Mouse (Mus musculus) thymus, postnatal 14 days (tissue): Measurements from ENCODE around the gene Tmem236.

Source experiments
- DNase-seq: peaks from one replicate; pipeline ENCODE4 v3.0.0; 2021

The Tmem236 gene

GRCm38 (mm10) chr2:14174334-14174733 is at the start of gene Tmem236:
Tmem236 (plus strand) TSS chr2:14174523.
- no peak for DNase-seq

- no peak for DNase-seq
These were observed 47.9 kb upstream of the Tmem236 start for GRCm38 (mm10) chr2:14126387-14126786.

GRCm38 (mm10) chr2:14127629-14128028 is 46.7 kb upstream of the Tmem236 start:
- DNase-seq = no peak

GRCm38 (mm10) chr2:14130641-14131339 is 43.5 kb upstream of the Tmem236 start:
- DNase-seq = peak; percentile 61

GRCm38 (mm10) chr2:14132468-14133326 is 41.6 kb upstream of the Tmem236 start:
- no peak for DNase-seq

- no peak for DNase-seq
These were observed 37.4 kb upstream of the Tmem236 start for GRCm38 (mm10) chr2:14136906-14137305.

GRCm38 (mm10) chr2:14139590-14139989 is 34.7 kb upstream of the Tmem236 start:
- DNase-seq = no peak

GRCm38 (mm10) chr2:14140044-14140443 is 34.3 kb upstream of the Tmem236 start:
- DNase-seq = no peak

- no peak for DNase-seq
These were observed 29.0 kb upstream of the Tmem236 start for GRCm38 (mm10) chr2:14145311-14145710.

GRCm38 (mm10) chr2:14146913-14147312 is 27.4 kb upstream of the Tmem236 start:
- peak; percentile 26 for DNase-seq

GRCm38 (mm10) chr2:14150829-14151228 is 23.5 kb upstream of the Tmem236 start:
- no peak for DNase-seq

- no peak for DNase-seq
These were observed 22.5 kb upstream of the Tmem236 start for GRCm38 (mm10) chr2:14151854-14152253.

GRCm38 (mm10) chr2:14159047-14159446 is 15.3 kb upstream of the Tmem236 start:
- no peak for DNase-seq

GRCm38 (mm10) chr2:14159756-14160155 is 14.6 kb upstream of the Tmem236 start:
- no peak for DNase-seq

- peak; percentile 17 for DNase-seq
These were observed 9.8 kb upstream of the Tmem236 start for GRCm38 (mm10) chr2:14164459-14165030.

GRCm38 (mm10) chr2:14165066-14165465 is 9.3 kb upstream of the Tmem236 start:
- DNase-seq = no peak

- DNase-seq = peak; percentile 15
These were observed 8.5 kb upstream of the Tmem236 start for GRCm38 (mm10) chr2:14165618-14166344.

GRCm38 (mm10) chr2:14167721-14168120 is 6.6 kb upstream of the Tmem236 start:
- no peak for DNase-seq

GRCm38 (mm10) chr2:14176460-14177193 is 2.3 kb downstream of the Tmem236 start:
- DNase-seq = no peak

- DNase-seq = no peak
These were observed 10.1 kb downstream of the Tmem236 start for GRCm38 (mm10) chr2:14184375-14184774.

- DNase-seq = peak; percentile 19
These were observed 16.4 kb downstream of the Tmem236 start for GRCm38 (mm10) chr2:14190684-14191083.

- no peak for DNase-seq
These were observed 17.3 kb downstream of the Tmem236 start for GRCm38 (mm10) chr2:14191601-14192000.
